Mouse (Mus musculus) MEL (cell line): ENCODE results near the gene Abcb1a.

ENCODE experiments used
- CTCF ChIP-seq, 3 experiments: IDR thresholded peaks in 2 of 3; conservative IDR thresholded peaks in 1 of 3; 2 replicates each; pipeline ENCODE4 v1.5.1; 2011 to 2012; ENCODE audit warnings: low read length in 3 of 3, low read depth in 2 of 3, mild to moderate bottlenecking in 2 of 3, improper control_type of control experiment in 1 of 3, inconsistent platforms in 1 of 3, mixed read lengths in 1 of 3, moderate library complexity in 1 of 3; ENCODE audit not compliant: control insufficient read depth in 1 of 3, insufficient read depth in 1 of 3, poor library complexity in 1 of 3, severe bottlenecking in 1 of 3
- GABPA ChIP-seq: IDR thresholded peaks from 2 replicates; pipeline ENCODE4 v1.6.1; 2012; ENCODE audit warnings: low read depth, mild to moderate bottlenecking, inconsistent platforms, low read length, improper control_type of control experiment, moderate library complexity
- POLR2A ChIP-seq, 2 experiments: IDR thresholded peaks; 2 replicates each; pipeline ENCODE4 v1.6.1; 2011 to 2012; ENCODE audit warnings: low read length in 2 of 2, mild to moderate bottlenecking in 2 of 2, control low read depth in 1 of 2, improper control_type of control experiment in 1 of 2, low read depth in 1 of 2, moderate library complexity in 1 of 2; ENCODE audit not compliant: control insufficient read depth in 1 of 2, insufficient read depth in 1 of 2, poor library complexity in 1 of 2

GRCm38 (mm10) chr5:8719556-8719955 is 59.7 kb downstream of the Abcb1a start:
- TF ChIP-seq CTCF (IDR thresholded peaks at IDR 0.05 in 2 of 3, conservative IDR thresholded peaks at IDR 0.05 in 1 of 3; ENCODE audit: control insufficient read depth in 1 of 3, insufficient read depth in 1 of 3, low read depth in 2 of 3, low read length in 3 of 3, poor library complexity in 1 of 3, severe bottlenecking in 1 of 3) (no peak), GABPA (no peak), POLR2A (IDR thresholded peaks at IDR 0.05; ENCODE audit: control insufficient read depth in 1 of 2, insufficient read depth in 1 of 2, low read depth in 1 of 2, low read length in 2 of 2, poor library complexity in 1 of 2) (no peak)
